Mouse (Mus musculus): ENCODE measurements around the gene Socs3. TPM values are rescaled to one million over a fixed set of nuclear protein-coding genes. Genes with fewer than 3 reads are reported as not detected.

Gene Socs3
- polyA plus RNA-seq, 1 experiment from 2014 or later, result 8.4 TPM

Small RNA genes lying within 50 kb of the gene (microRNA-seq; reads per million reads assigned to microRNA genes)
- gene Mir6933 (ENCODE audit: borderline number of aligned reads), result not detected

Other genes with a start within 250 kb of the Socs3 start
- 0.39 and 0.70 TPM in 2 replicates for gene Tmc8, start 188.0 kb downstream of the Socs3 start, polyA plus RNA-seq (2014; fragmentation: Nextera tagmentation; extraction: Ambion mirVana)
- gene Tmc6, start 187.8 kb downstream of the Socs3 start, polyA plus RNA-seq (2014; fragmentation: Nextera tagmentation; extraction: Ambion mirVana), result 9.9 and 10.7 TPM in 2 replicates
- gene 6030468B19Rik, start 172.4 kb downstream of the Socs3 start, polyA plus RNA-seq (2014; fragmentation: Nextera tagmentation; extraction: Ambion mirVana), result 0.27 and 0.67 TPM in 2 replicates
- 0.17 TPM in 1 of 2 replicates, not detected in the other for gene Gm20708, start 160.4 kb downstream of the Socs3 start, polyA plus RNA-seq (2014; fragmentation: Nextera tagmentation; extraction: Ambion mirVana)
- gene Syngr2, start 160.4 kb downstream of the Socs3 start, polyA plus RNA-seq (2014; fragmentation: Nextera tagmentation; extraction: Ambion mirVana), result 30.4 and 32.9 TPM in 2 replicates
- 3.3 and 4.3 TPM in 2 replicates for gene Afmid, start 144.1 kb downstream of the Socs3 start, polyA plus RNA-seq (2014; fragmentation: Nextera tagmentation; extraction: Ambion mirVana)
- 127 and 132 TPM in 2 replicates for gene Tk1, start 144.0 kb downstream of the Socs3 start, polyA plus RNA-seq (2014; fragmentation: Nextera tagmentation; extraction: Ambion mirVana)
- 416 and 441 TPM in 2 replicates for gene Birc5, start 120.8 kb downstream of the Socs3 start, polyA plus RNA-seq (2014; fragmentation: Nextera tagmentation; extraction: Ambion mirVana)
- not detected in 2 replicates for gene Tmem235, start 109.3 kb downstream of the Socs3 start, polyA plus RNA-seq (2014; fragmentation: Nextera tagmentation; extraction: Ambion mirVana)
- 1.9 and 2.1 TPM in 2 replicates for gene Tha1, start 96.6 kb downstream of the Socs3 start, polyA plus RNA-seq (2014; fragmentation: Nextera tagmentation; extraction: Ambion mirVana)
- gene Pgs1, start 16.2 kb upstream of the Socs3 start, polyA plus RNA-seq (2014; fragmentation: Nextera tagmentation; extraction: Ambion mirVana), result 33.7 and 34.7 TPM in 2 replicates
- gene Dnah17, start 160.6 kb upstream of the Socs3 start, polyA plus RNA-seq (2014; fragmentation: Nextera tagmentation; extraction: Ambion mirVana), result 0.10 and 0.17 TPM in 2 replicates

Data from embryonic facial prominence, embryonic 11.5 days (tissue).